Mouse (Mus musculus): ENCODE measurements around the gene Cyb561d2.

DNA sequence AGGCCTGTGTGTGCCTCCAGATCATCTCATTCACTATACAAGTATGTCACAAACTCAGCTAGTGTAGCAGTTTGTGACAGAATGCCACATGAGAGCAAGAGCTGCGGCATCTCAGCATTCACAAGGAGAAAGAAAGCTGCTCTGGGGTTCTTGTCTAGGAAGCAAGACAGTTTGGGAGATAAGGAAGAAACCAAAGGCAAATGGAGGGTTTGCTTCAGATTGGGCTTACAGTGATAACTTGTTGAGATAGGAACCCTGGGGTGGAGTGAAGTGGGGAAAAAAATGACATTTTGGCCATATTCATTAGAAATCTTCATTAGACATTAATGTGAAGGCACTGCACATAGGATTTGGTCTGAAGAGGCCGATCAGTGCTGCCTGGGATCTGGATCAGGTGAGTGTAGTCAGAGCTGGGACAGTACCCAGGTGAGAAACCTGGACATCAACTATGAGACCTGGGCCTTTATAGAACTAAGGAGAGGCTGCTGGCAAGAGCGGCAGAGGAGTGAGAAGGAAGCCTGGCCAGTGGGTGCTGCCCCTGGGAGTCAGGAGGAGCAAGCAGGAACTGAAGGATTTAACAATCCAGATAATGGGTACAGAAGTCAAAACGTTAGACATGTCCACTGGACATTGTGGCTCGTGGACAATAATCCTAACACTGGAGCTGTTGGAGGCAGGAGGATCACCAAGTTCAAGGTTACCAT, 10.8 kb upstream of the Cyb561d2 start:
- TF ChIP-seq CHD1 (IDR thresholded peaks at IDR 0.05; ENCODE audit: low read depth, low read length) (no peak), USF1 (IDR thresholded peaks at IDR 0.05; ENCODE audit: low read depth, low read length) (no peak), MAFK (IDR thresholded peaks at IDR 0.05; ENCODE audit: insufficient replicate concordance, low read length) (no peak), CHD2 (IDR thresholded peaks at IDR 0.05; ENCODE audit: low read length) (no peak), CTCF (conservative IDR thresholded peaks at IDR 0.05 in 1 of 2, IDR thresholded peaks at IDR 0.05 in 1 of 2; ENCODE audit: low read depth in 2 of 2, low read length in 2 of 2) (no peak), EP300 (IDR thresholded peaks at IDR 0.05; ENCODE audit: low read length) (no peak), MAZ (IDR thresholded peaks at IDR 0.05; ENCODE audit: low read depth, low read length) (no peak), ZNF384 (IDR thresholded peaks at IDR 0.05; ENCODE audit: low read depth, low read length) (no peak), BHLHE40 (IDR thresholded peaks at IDR 0.05; ENCODE audit: low read depth, low read length) (no peak), POLR2A (IDR thresholded peaks at IDR 0.05; ENCODE audit: low read depth, low read length) (no peak), TCF12 (IDR thresholded peaks at IDR 0.05; ENCODE audit: low read depth, low read length) (no peak)

Data from CH12.LX (cell line).